Mouse (Mus musculus) stomach, postnatal 0 days (tissue): ENCODE data around the gene Ncoa1.

Source experiments
- CTCF ChIP-seq: IDR thresholded peaks from 2 replicates; pipeline ENCODE4 v1.5.1; 2016; ENCODE audit warnings: antibody characterized with exemption, low read depth, mild to moderate bottlenecking, moderate library complexity
- EP300 ChIP-seq: optimal IDR thresholded peaks from 2 replicates; pipeline ENCODE3; 2016; ENCODE audit warnings: antibody characterized with exemption

DNA sequence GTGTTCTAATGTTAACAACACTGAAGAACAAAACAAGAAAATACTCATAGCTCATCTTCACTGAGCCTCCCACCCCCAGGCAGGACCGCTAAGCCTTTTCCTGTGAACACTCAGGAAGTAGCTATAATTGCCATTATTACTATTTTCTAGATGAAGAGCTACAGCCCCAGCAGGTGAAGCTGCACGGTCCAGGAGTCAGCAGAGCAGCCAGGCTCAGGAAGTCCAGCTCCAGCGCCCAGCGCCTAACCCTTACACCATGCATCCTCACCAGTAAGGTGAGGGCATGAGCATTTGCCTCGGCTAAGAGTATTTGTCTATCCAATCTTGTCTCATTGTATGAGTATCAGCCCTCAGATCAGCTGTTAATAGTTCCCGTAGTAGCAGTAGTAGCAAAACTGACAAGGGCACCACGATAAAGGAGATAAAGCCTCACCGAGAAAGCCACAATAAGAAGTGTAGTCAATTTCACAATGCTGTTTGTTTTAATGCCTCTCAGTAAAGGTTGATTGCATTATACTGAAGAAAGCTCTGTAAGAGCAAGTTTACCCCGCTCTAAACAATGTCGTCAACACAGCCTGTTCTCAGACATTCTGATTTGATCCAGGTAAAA, 21.9 kb downstream of the Ncoa1 start:
- no peak for TF ChIP-seq CTCF
- no peak for TF ChIP-seq EP300
